Mouse (Mus musculus) adrenal gland, postnatal 36 days (tissue): ENCODE measurements around the gene Uba52. TPM values are rescaled to one million over a fixed set of nuclear protein-coding genes. Genes with fewer than 3 reads are reported as not detected.
"Not testable (repeated sequence)": the region's sequence is repeated elsewhere in the genome, so short reads cannot be mapped to it uniquely, and the experiment has no call there.

Source experiments
- DNase-seq, 2 experiments: peaks; one replicate each; pipeline ENCODE4 v3.0.0; 2021; ENCODE audit warnings: mixed read lengths in 1 of 2
- total RNA-seq, 2 experiments: library from RNA; stranded (reverse); gene quantifications; 2 replicates each; pipeline ENCODE4 v1.2.3; 2021

Uba52 gene
- total RNA-seq, 2 experiments from 2014 or later = 1,515 to 1,560 TPM

GRCm38 (mm10) chr8:70535221-70535620 is 24.6 kb upstream of the Uba52 start:
- DNase-seq = no peak

- DNase-seq = no peak
Observed at GRCm38 (mm10) chr8:70534281-70534680, 23.7 kb upstream of the Uba52 start.

GRCm38 (mm10) chr8:70530314-70530713 is 19.7 kb upstream of the Uba52 start:
- no peak for DNase-seq

- DNase-seq = peak; percentile 67 to 69
Observed at GRCm38 (mm10) chr8:70529741-70530161, 19.1 kb upstream of the Uba52 start.

GRCm38 (mm10) chr8:70529299-70529698 is 18.7 kb upstream of the Uba52 start:
- no peak for DNase-seq

- DNase-seq = no peak
Observed at GRCm38 (mm10) chr8:70528182-70528797, 17.7 kb upstream of the Uba52 start.

- peak; percentile 97 to 98 for DNase-seq
Observed at GRCm38 (mm10) chr8:70527512-70528181, 17.0 kb upstream of the Uba52 start, which contains the start of the genes Fkbp8 and Kxd1. Gene Fkbp8 (plus strand): TSS chr8:70527724. Gene Kxd1 (minus strand): TSS chr8:70527956.

GRCm38 (mm10) chr8:70527111-70527511 is 16.5 kb upstream of the Uba52 start:
- DNase-seq = no peak

- peak; percentile 96 for DNase-seq
Observed at GRCm38 (mm10) chr8:70522592-70523403, 12.2 kb upstream of the Uba52 start.

GRCm38 (mm10) chr8:70519606-70520005 is 9.0 kb upstream of the Uba52 start:
- no peak for DNase-seq

- no peak for DNase-seq
Observed at GRCm38 (mm10) chr8:70519043-70519442, 8.4 kb upstream of the Uba52 start.

- DNase-seq = no peak
Observed at GRCm38 (mm10) chr8:70517940-70518643, 7.5 kb upstream of the Uba52 start.

- peak; percentile 84 to 88 for DNase-seq
Observed at GRCm38 (mm10) chr8:70513441-70513840, 2.8 kb upstream of the Uba52 start.

GRCm38 (mm10) chr8:70512253-70512903 is 1.8 kb upstream of the Uba52 start:
- DNase-seq = no peak

- DNase-seq = no peak
Observed at GRCm38 (mm10) chr8:70511770-70512169, 1.2 kb upstream of the Uba52 start.

- DNase-seq = not testable (repeated sequence)
Observed at GRCm38 (mm10) chr8:70511174-70511573, 573 bp upstream of the Uba52 start.

GRCm38 (mm10) chr8:70509281-70509952 is 1.2 kb downstream of the Uba52 start:
- no peak for DNase-seq

- DNase-seq = no peak
Observed at GRCm38 (mm10) chr8:70507027-70507393, 3.6 kb downstream of the Uba52 start.

GRCm38 (mm10) chr8:70506328-70507026 is 4.1 kb downstream of the Uba52 start, which contains the start of gene Rex1bd:
Gene Rex1bd (minus strand): TSS chr8:70506752.
- DNase-seq = peak; percentile 95 to 97

- peak in 1 of 2 experiments; percentile 39 for DNase-seq
Observed at GRCm38 (mm10) chr8:70505698-70506327, 4.8 kb downstream of the Uba52 start.
